Mouse (Mus musculus) brain, adult 2 months (tissue): ENCODE measurements at regions not wholly inside any gene's neighbourhood (a gene's known extent, or its start where the extent isn't known, plus 50 kb on each side); places are given as distances from the start of the nearest gene placed in this dataset.

Source experiments
- DNase-seq: peaks from one replicate; pipeline ENCODE4 v3.0.0; 2011; ENCODE audit warnings: low read depth, low spot score

- no peak for DNase-seq
Measured at GRCm38 (mm10) chr8:103270035-103270434, 484.6 kb upstream of the Cdh11 start.

GRCm38 (mm10) chr8:103270815-103271553 lies 485.5 kb upstream of the Cdh11 start:
- DNase-seq, result peak; percentile 8

GRCm38 (mm10) chr8:103272305-103273079 lies 487.1 kb upstream of the Cdh11 start:
- DNase-seq, result peak; percentile 25

- DNase-seq, result no peak
Measured at GRCm38 (mm10) chr8:103273476-103273875, 488.0 kb upstream of the Cdh11 start.

DNA sequence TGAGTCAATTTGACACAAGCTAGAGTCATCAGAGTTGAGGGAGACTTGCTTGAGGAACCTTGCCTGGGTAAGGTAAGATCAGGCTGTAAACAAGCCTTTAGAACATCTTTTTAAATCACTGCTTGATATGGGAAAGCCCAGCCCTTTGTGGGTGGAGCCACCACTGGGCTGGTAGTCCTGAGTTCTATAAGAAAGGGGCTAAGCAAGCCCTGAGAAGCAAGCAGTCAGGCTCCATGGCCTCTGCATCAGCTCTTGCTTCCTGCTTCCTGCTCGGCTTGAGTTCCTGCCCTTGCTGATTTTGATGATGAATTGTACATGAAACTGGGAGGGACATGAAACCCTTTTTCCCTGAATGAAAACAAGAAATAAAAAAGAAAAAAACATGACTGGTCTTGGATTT lies 496.4 kb upstream of the Cdh11 start:
- no peak for DNase-seq

DNA sequence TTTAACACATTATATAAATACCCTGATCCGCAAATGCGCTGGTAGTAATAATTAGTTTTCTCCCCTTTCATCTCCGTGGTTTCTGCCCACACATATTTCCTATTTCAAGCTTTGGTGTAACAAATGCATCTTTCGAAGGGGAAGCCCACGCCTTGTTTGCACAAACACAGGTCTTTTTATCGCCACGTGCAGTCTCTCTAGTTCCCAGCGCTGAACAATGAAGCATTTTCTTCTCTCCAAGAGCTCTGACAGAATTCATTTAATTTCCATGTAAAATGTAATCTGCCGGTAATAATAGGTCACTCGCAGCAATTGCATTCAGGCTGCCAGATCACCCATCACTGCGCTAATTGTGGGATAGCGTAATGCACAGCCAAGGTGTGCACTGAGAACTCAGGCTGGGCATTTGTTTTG lies 503.1 kb upstream of the Cdh11 start:
- peak; percentile 71 for DNase-seq

DNA sequence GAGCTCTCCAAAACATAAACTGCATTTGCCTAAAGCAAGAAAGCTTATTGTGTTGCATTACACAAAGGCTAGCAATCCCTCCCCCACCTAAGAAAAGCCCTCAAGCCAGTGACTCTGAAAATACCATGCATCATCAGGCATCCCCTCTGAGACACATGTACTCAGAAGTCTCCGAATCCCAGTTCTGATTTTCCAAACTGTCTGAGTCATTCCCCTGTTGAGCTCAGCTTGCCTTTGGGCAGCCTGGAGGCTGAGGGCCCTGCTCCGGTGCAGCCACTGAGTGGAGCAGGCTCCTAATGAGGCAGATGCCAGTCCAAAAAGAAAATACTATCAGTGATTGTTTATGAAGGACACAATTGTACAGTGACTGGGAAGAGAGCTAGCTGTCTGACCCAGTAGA lies 507.5 kb upstream of the Cdh11 start:
- peak; percentile 31 for DNase-seq

GRCm38 (mm10) chr8:103306476-103307183 lies 521.2 kb upstream of the Cdh11 start:
- no peak for DNase-seq

- no peak for DNase-seq
Measured at GRCm38 (mm10) chr8:103313576-103313975, 528.1 kb upstream of the Cdh11 start.

DNA sequence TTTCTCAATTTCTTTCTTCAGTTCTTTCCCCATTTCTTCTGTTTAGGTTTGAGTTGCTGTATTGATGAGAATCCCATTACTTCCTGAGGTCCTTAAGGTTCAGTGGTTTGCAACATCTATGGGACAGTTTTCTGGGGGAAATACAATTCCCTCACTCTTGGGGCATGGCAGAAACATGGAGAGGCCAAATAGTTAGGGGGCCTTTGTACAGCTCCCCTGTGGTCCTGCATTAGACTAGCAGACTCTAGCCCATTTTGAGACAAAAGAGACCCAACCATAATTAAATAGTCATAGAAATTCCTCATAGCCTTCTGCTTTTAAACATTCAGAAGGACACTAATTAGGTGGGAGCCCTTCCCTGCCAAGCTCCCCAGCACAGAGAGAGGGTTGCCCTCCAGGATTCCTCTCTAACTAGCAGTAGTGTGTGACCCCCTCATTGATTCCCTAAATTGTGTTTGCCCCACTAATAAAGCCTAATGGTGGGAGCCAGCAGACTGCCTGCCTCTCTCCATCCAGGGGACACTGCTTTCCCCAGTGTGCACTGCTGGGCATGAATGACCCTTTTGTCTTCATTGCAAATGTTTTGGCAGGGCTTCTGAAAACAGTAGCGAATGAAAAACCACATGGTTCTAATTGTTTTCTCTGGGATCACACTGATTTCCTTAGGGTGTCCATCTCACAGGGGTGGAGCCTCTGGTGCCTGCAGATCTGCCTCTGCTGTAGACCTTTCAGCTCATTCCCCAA lies 529.0 kb upstream of the Cdh11 start:
- DNase-seq, result peak; percentile 73

DNA sequence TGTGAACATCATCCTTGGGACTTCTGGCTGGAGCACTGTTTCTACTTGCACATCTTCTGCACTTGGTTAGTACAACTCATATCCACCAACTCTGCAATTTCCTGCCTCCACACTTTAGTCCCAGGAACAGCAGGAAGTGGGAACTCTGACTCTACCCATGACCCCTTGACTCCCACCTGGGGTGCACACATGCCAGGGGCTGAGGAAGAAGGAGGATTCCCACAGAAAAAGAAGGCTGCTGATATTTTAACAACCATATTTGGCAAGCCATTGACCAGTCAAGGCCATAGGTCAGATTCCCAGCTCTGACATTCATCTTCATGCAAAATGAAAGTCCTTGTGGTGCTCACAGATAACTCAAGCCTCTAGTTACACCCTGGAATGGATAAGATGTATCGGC lies 530.3 kb upstream of the Cdh11 start:
- DNase-seq, result no peak

GRCm38 (mm10) chr8:103316691-103317091 lies 531.2 kb upstream of the Cdh11 start:
- no peak for DNase-seq

DNA sequence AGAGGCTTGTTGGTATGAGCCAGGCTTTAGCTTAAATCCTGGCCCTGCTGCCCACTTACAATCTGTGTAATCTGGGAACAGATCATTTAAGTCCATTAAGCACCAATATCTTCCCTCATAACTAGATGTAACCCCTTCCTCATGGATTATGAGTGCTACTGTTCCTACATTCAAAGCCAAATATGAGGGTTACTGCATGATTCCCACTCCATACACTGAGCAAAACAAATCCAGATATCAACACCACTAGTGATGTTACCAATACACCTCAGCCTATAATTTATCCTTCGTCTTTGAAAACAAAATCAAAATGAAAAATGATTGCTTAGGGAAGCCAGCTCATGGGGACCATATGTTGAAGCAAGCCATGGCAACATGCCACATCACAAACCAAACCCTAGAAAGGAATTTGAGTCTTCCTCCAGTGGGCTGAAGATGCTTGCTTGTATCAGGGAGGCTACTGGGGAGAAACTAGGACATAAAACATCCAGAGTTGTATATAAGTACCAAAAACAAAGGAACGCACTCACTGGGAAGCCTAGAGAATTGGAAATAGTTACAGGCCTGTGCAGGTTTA lies 531.8 kb upstream of the Cdh11 start:
- no peak for DNase-seq

DNA sequence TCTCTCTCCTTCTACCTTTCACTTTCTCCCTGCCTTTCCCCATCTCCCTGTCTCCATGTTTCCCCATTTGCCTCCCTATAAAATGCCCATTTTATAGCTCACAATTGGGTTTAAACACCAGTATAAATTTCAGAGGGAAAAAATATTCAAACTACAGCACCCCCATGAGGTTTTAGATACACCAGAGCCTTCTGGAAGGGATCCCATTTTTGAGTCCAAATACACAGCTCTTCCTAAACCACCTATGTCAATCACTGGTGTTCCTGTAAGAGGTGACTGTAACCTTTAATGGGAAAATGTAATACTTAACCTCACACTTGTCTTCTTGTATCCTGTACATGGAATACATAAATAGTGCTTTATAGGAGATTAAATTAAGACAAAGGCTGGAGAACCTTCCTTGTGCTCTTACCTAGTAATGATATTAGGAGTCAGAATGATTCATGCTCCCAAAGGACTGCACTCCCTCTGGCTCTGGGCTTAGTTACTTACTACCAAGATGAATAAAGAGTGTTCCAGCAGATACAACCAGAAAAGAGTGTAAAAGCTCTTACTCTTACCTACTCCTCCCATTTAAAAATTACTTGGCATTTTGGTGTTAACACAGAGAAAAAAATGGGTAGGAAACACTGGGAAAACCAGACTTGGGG lies 538.7 kb upstream of the Cdh11 start:
- DNase-seq, result no peak

DNA sequence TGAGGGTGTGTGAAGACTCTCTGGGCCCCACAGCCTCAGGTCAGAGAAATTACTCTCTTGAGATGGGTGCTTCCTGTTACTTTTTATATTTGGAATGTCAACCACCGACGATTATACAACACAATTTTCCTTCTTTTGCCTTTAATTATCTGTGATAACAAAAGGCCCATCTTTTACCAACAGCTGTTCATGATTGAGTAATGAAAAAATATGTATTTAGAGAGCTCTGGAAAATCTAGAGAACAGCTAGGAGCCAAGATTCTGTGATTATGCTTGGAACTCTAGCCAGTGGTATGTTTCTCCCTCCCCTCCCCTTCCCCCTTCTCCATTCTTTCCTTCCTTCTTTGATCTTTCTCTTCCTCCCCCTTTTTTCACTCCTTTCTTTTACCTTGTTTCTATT lies 546.0 kb upstream of the Cdh11 start:
- DNase-seq, result no peak

GRCm38 (mm10) chr8:103337314-103337713 lies 551.9 kb upstream of the Cdh11 start:
- DNase-seq, result no peak

DNA sequence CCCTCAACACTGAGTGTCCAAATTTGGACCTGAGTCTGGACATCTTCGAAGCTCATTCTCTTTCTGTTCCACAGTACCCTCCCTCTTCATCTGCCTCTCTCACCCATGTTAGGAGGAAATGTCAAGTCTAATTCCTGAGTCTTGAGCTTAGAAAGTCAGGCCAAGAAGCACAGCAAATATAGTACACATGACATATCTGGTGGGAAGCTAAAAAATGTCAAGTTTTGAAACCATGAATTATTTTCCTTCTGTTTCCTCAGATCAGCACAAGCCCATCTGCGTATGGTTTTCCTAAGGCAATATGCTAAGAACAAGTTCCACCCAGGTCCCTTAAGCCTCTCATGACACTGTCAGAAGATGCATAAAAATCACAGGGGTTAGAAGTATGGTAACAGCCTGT lies 553.6 kb upstream of the Cdh11 start:
- DNase-seq, result peak; percentile 53

DNA sequence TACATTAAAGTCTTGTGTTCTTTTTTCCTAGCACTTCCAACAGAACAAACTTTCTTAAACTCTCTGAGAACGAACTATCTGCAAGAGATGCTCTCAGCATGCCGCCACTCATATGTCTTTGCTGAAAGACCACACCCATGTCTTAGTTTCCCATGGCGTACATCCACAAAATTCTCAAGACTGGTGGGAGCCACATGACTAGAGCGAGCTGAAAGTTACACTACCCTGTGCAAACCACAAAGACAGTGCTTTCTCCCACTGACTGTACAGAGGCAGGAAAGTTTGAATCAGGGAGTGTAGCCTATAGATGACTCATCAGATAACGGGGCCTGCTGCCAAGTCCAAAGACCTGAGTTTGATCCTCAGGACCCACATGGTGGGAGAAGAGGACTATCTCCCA lies 554.5 kb upstream of the Cdh11 start:
- no peak for DNase-seq

- peak; percentile 79 for DNase-seq
Measured at GRCm38 (mm10) chr8:103343891-103344290, 558.4 kb upstream of the Cdh11 start.

DNA sequence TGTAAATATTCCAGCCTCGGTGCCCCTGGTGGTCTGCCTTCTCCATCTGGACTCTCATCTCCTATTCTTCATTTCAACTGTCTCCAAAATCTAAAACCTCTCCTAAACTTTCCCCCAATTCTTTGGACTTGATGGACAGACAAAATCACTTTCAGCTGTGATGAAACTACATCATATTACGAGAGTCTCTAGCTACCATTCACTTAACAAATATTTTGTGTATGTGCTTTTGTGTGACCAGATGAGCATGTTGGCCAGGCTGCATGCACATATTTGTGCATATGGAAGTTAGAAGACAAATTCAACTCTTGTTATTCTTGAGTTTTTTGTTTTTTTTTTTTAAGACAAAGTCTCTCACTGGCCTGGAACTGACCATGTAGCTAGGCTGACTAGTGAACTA lies 559.4 kb upstream of the Cdh11 start:
- DNase-seq, result no peak
